Mouse (Mus musculus) cortical plate, adult 2 months (tissue): ENCODE data around the gene Acp5.

Experiments used
- CTCF ChIP-seq: fragments of 200-500 bp; IDR thresholded peaks from 2 replicates; pipeline ENCODE4 v1.5.1; 2011; ENCODE audit warnings: mild to moderate bottlenecking, control low read depth, low read length; ENCODE audit not compliant: insufficient read depth; ENCODE audit errors: extremely low read depth
- POLR2A ChIP-seq: fragments of 200-500 bp; IDR thresholded peaks from 2 replicates; pipeline ENCODE4 v1.6.1; 2011; ENCODE audit warnings: mild to moderate bottlenecking, low read length, control low read depth; ENCODE audit not compliant: insufficient read depth; ENCODE audit errors: extremely low read depth

DNA sequence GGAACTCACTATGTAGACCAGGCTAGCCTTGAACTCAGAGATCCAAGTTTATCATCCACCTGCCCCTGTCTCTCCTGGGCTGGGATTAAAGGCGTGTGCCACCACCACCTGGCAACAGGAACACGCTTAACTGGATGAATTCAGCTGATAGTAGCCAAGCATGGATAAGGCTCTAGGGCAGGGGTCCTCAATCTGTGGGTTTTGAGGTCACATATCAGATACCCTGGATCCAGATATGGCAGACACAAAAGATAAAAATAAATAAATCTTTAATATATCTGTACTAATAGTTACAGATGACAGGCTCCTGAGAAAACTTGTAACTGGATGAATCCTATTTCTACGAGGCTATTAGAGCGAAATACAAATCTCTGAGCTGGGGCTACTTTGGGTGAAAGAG, 19.9 kb downstream of the Acp5 start:
- TF ChIP-seq CTCF, result no peak
- no peak for TF ChIP-seq POLR2A
